Mouse (Mus musculus): ENCODE data around the gene Adam12. TPM values are rescaled to one million over a fixed set of nuclear protein-coding genes. Genes with fewer than 3 reads are reported as not detected.
"Not testable (repeated sequence)": the region's sequence is repeated elsewhere in the genome, so short reads cannot be mapped to it uniquely, and the experiment has no call there.

The Adam12 gene
- polyA plus RNA-seq, 1 experiment from 2014 or later: 3.1 TPM

- no peaks in the 10 kb centered on the region for H3K9me3 ChIP-seq (ENCODE audit: control insufficient read depth, low read length)
- H3K4me1 ChIP-seq (replicated peaks; ENCODE audit: control insufficient read depth, insufficient read depth, low read length): no peaks in the 10 kb centered on the region
- no peak overlapping the region for H3K4me2 ChIP-seq (replicated peaks; ENCODE audit: low read depth, low read length)
- H3K27ac ChIP-seq (ENCODE audit: low read depth, low read length): no peak overlapping the region
- no peaks in the 10 kb centered on the region for H3K27me3 ChIP-seq (ENCODE audit: control insufficient read depth, insufficient read depth, low read length)
- no peak overlapping the region for H3K9ac ChIP-seq (ENCODE audit: low read depth, low read length)
- DNase-seq (ENCODE audit: low spot score) (no peak), ATAC-seq (ENCODE audit: low FRiP score) (no peak)
- H3K36me3 ChIP-seq (ENCODE audit: control insufficient read depth, insufficient read depth, low read length): no peaks in the 10 kb centered on the region
- 87% methylated on average over 4 of the region's 4 CpGs for WGBS
- H3K4me3 ChIP-seq (ENCODE audit: low read depth, low read length): no peak overlapping the region
Observed at GRCm38 (mm10) chr7:133899391-133899790, 332.6 kb downstream of the Adam12 start.

GRCm38 (mm10) chr7:133891796-133892195 lies 340.1 kb downstream of the Adam12 start:
- Histone ChIP-seq H3K27ac (ENCODE audit: low read depth, low read length) (no peak overlapping the region), H3K9me3 (ENCODE audit: control insufficient read depth, low read length) (no peaks in the 10 kb centered on the region), H3K27me3 (ENCODE audit: control insufficient read depth, insufficient read depth, low read length) (no peaks in the 10 kb centered on the region), H3K4me1 (replicated peaks; ENCODE audit: control insufficient read depth, insufficient read depth, low read length) (no peaks in the 10 kb centered on the region), H3K4me2 (replicated peaks; ENCODE audit: low read depth, low read length) (no peak overlapping the region), H3K9ac (ENCODE audit: low read depth, low read length) (no peak overlapping the region), H3K36me3 (ENCODE audit: control insufficient read depth, insufficient read depth, low read length) (no peaks in the 10 kb centered on the region), H3K4me3 (ENCODE audit: low read depth, low read length) (no peak overlapping the region)
- WGBS: 81% methylated on average over 4 of the region's 4 CpGs
- DNase-seq (ENCODE audit: low spot score): no peak
- no peak for ATAC-seq (ENCODE audit: low FRiP score)

GRCm38 (mm10) chr7:133891298-133891697 lies 340.6 kb downstream of the Adam12 start:
- Histone ChIP-seq H3K4me2 (replicated peaks; ENCODE audit: low read depth, low read length) (no peak overlapping the region), H3K27ac (ENCODE audit: low read depth, low read length) (no peak overlapping the region), H3K27me3 (ENCODE audit: control insufficient read depth, insufficient read depth, low read length) (no peaks in the 10 kb centered on the region), H3K4me3 (ENCODE audit: low read depth, low read length) (no peak overlapping the region), H3K4me1 (replicated peaks; ENCODE audit: control insufficient read depth, insufficient read depth, low read length) (no peaks in the 10 kb centered on the region), H3K9ac (ENCODE audit: low read depth, low read length) (no peak overlapping the region), H3K36me3 (ENCODE audit: control insufficient read depth, insufficient read depth, low read length) (no peaks in the 10 kb centered on the region), H3K9me3 (ENCODE audit: control insufficient read depth, low read length) (no peaks in the 10 kb centered on the region)
- DNase-seq (ENCODE audit: low spot score) (no peak), ATAC-seq (ENCODE audit: low FRiP score) (no peak)
- 86% methylated on average over 9 of the region's 9 CpGs for WGBS

- 89% methylated on average over 4 of the region's 4 CpGs for WGBS
- Histone ChIP-seq H3K4me2 (replicated peaks; ENCODE audit: low read depth, low read length) (no peak overlapping the region), H3K9me3 (ENCODE audit: control insufficient read depth, low read length) (no peaks in the 10 kb centered on the region), H3K36me3 (ENCODE audit: control insufficient read depth, insufficient read depth, low read length) (no peaks in the 10 kb centered on the region), H3K9ac (ENCODE audit: low read depth, low read length) (no peak overlapping the region), H3K4me3 (ENCODE audit: low read depth, low read length) (no peak overlapping the region), H3K4me1 (replicated peaks; ENCODE audit: control insufficient read depth, insufficient read depth, low read length) (no peaks in the 10 kb centered on the region), H3K27ac (ENCODE audit: low read depth, low read length) (no peak overlapping the region), H3K27me3 (ENCODE audit: control insufficient read depth, insufficient read depth, low read length) (no peaks in the 10 kb centered on the region)
- no peak for DNase-seq (ENCODE audit: low spot score)
- ATAC-seq (ENCODE audit: low FRiP score): no peak
Observed at GRCm38 (mm10) chr7:133889986-133890385, 342.0 kb downstream of the Adam12 start.

- Histone ChIP-seq H3K27me3 (ENCODE audit: control insufficient read depth, insufficient read depth, low read length) (no peaks in the 10 kb centered on the region), H3K9ac (ENCODE audit: low read depth, low read length) (no peak overlapping the region), H3K27ac (ENCODE audit: low read depth, low read length) (no peak overlapping the region), H3K4me1 (replicated peaks; ENCODE audit: control insufficient read depth, insufficient read depth, low read length) (no peaks in the 10 kb centered on the region), H3K4me2 (replicated peaks; ENCODE audit: low read depth, low read length) (no peak overlapping the region), H3K9me3 (ENCODE audit: control insufficient read depth, low read length) (no peaks in the 10 kb centered on the region), H3K4me3 (ENCODE audit: low read depth, low read length) (no peak overlapping the region), H3K36me3 (ENCODE audit: control insufficient read depth, insufficient read depth, low read length) (no peaks in the 10 kb centered on the region)
- DNase-seq (ENCODE audit: low spot score) (no peak), ATAC-seq (ENCODE audit: low FRiP score) (no peak)
- WGBS: 84% methylated on average over 19 of the region's 19 CpGs
Observed at GRCm38 (mm10) chr7:133888926-133889920, 342.7 kb downstream of the Adam12 start.

GRCm38 (mm10) chr7:133884759-133885431 lies 347.1 kb downstream of the Adam12 start:
- WGBS: 89% methylated on average over 5 of the region's 9 CpGs
- not testable (repeated sequence) for H3K4me3 ChIP-seq (ENCODE audit: low read depth, low read length); H3K4me1 ChIP-seq (replicated peaks; ENCODE audit: control insufficient read depth, insufficient read depth, low read length); ATAC-seq (ENCODE audit: low FRiP score); H3K4me2 ChIP-seq (replicated peaks; ENCODE audit: low read depth, low read length); H3K9me3 ChIP-seq (ENCODE audit: control insufficient read depth, low read length); DNase-seq (ENCODE audit: low spot score); H3K9ac ChIP-seq (ENCODE audit: low read depth, low read length); H3K27ac ChIP-seq (ENCODE audit: low read depth, low read length); H3K27me3 ChIP-seq (ENCODE audit: control insufficient read depth, insufficient read depth, low read length); H3K36me3 ChIP-seq (ENCODE audit: control insufficient read depth, insufficient read depth, low read length)

GRCm38 (mm10) chr7:133879761-133880160 lies 352.2 kb downstream of the Adam12 start:
- WGBS: 96% methylated on average over 8 of the region's 8 CpGs
- Histone ChIP-seq H3K4me3 (ENCODE audit: low read depth, low read length) (no peak overlapping the region), H3K27me3 (ENCODE audit: control insufficient read depth, insufficient read depth, low read length) (no peaks in the 10 kb centered on the region)

DNA sequence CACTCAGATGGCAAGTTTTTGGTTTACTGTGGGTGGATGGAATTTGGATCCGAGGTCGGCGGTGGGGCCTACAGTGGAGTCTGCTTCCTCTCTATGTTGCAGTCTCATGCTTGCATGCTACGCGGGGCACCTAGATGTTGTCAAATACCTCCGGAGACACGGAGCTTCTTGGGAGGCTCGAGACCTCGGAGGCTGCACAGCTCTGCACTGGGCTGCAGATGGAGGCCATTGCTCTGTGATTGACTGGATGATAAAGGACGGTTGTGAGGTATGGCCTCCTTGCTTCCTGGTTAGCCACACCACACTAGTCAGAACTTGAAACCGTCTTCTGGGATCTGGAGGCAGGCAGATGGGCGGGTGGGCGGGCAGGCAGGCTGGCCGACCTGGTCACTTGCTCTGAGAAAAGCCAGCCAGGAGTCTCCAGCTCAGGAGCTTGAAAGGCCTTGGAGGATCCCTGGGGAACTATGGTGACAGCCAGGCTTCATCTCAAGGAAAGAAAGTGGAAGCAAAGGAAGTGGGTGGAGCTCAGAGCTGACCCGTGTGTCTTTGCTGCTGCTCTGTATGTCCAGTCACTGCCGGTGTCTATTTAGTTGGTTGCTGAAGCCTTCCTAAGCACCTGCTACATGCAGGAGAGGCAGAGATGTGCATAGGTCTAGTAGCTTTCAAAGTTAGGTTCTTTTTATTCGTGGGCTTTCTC lies 355.2 kb downstream of the Adam12 start:
- Histone ChIP-seq H3K36me3 (ENCODE audit: control insufficient read depth, insufficient read depth, low read length) (no peaks in the 10 kb centered on the region), H3K4me3 (ENCODE audit: low read depth, low read length) (no peak overlapping the region), H3K4me2 (replicated peaks; ENCODE audit: low read depth, low read length) (no peak overlapping the region), H3K27ac (ENCODE audit: low read depth, low read length) (no peak overlapping the region), H3K9ac (ENCODE audit: low read depth, low read length) (no peak overlapping the region), H3K4me1 (replicated peaks; ENCODE audit: control insufficient read depth, insufficient read depth, low read length) (no peaks in the 10 kb centered on the region), H3K27me3 (ENCODE audit: control insufficient read depth, insufficient read depth, low read length) (no peaks in the 10 kb centered on the region), H3K9me3 (ENCODE audit: control insufficient read depth, low read length) (no peaks in the 10 kb centered on the region)
- ATAC-seq (ENCODE audit: low FRiP score) (no peak), DNase-seq (ENCODE audit: low spot score) (no peak)
- 74% methylated on average over 17 of the region's 17 CpGs for WGBS

More at GRCm38 (mm10) chr7:133879761-133880160, 352.2 kb downstream of the Adam12 start:
- Histone ChIP-seq H3K9me3 (ENCODE audit: control insufficient read depth, low read length) (no peaks in the 10 kb centered on the region), H3K9ac (ENCODE audit: low read depth, low read length) (no peak overlapping the region), H3K4me2 (replicated peaks; ENCODE audit: low read depth, low read length) (no peak overlapping the region), H3K36me3 (ENCODE audit: control insufficient read depth, insufficient read depth, low read length) (no peaks in the 10 kb centered on the region), H3K4me1 (replicated peaks; ENCODE audit: control insufficient read depth, insufficient read depth, low read length) (no peaks in the 10 kb centered on the region), H3K27ac (ENCODE audit: low read depth, low read length) (no peak overlapping the region)
- DNase-seq (ENCODE audit: low spot score) (no peak), ATAC-seq (ENCODE audit: low FRiP score) (no peak)
